Mouse (Mus musculus) thymus, adult 18-20 months (tissue): Measurements from ENCODE around the gene Pik3c2g.
"Not testable (repeated sequence)": the region's sequence is repeated elsewhere in the genome, so short reads cannot be mapped to it uniquely, and the experiment has no call there.

ENCODE experiments used
- DNase-seq, 2 experiments: peaks; one replicate each; pipeline ENCODE4 v3.0.0; 2022; ENCODE audit warnings: mixed read lengths in 2 of 2

Gene Pik3c2g

DNA sequence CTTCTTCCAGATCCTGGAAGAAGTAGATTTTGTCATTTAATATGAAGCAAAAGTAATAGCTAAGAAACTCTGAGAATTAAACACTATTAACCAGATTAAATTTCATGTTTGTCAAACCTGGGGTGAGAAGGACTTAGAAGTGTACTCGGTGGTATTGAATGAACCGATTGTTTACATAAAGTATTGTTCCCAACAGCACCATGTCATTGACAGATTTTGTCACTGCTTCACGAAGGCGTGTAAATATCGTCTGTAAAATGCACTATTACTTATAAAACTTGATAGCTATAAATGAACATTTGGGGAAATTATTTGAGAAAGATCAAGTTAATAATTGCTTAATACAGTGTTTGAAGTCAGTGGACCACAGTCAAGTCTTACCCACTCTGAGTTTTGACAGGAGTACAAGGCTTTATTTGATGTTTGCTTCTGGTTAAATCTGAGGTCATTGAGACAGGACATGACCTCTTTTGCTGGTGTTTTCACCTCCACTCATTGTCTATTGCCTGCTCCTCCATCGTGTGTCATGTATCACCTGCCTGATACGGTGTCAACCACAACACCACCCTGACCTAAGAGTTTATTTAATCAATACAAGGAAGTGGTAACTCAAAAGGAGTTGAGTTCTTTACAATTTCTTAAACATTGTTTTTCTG is 260.0 kb downstream of the Pik3c2g start:
- no peak for DNase-seq

DNA sequence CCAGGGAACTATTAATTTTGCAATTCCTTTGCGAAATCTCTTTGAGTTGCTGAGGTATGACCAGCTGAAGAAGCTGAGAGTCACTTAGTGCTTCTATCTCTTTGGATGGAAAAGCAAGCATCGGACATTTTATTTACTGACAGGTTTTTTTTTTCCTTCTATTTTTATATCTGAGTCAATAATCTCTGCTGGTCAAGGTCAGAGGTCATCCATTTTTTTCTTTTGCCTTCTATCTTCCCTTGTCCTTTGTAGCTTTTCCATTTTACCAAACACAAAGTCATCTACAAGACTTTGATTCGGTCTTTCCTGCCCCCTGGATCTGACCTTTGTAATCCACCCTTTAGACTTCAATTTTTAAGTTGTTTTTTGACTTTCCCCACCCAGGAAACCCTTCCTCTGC is 262.9 kb downstream of the Pik3c2g start:
- DNase-seq: no peak

DNA sequence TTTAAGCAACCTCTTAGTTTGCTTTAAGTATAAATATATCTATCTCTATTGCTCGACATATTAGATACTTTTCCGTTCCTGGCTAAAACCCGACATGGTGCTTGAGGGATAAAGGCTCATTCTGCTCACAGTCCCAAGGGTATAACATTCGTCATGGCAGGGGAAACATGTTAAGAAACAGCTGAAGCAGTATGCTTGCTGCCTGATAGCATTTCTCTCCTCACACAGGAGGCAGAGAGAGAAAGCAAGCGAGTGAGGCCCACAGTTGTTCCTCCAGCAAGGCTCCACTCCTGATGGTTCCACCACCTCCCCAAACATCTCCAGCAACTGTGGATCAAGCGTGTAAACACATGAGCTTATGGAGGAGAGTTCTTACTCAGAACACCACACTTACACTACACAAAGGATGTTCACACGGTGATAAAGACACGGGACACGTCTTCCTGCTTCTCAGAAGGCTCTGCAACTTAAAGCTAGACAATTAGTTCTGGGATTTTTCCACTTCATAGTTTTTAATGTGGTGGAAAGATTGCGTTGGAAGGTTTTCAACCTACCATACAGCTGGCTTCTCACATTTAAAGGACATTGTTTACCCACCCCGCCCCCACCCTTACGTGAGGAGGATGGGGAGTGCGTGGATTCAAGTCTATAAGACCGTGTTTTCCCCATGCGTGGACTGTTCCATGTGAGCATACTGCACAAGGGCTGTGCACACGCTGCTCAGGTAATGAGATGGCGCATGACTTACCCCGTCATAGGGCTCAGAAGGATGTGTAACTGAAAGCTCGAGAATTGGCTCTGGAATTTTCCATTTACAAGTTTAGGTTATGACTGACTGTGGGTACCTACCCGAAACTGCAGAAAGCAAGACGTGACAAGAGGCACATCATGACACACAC is 264.9 kb downstream of the Pik3c2g start:
- no peak for DNase-seq

GRCm38 (mm10) chr6:139852836-139853235 is 265.8 kb downstream of the Pik3c2g start:
- DNase-seq: no peak

DNA sequence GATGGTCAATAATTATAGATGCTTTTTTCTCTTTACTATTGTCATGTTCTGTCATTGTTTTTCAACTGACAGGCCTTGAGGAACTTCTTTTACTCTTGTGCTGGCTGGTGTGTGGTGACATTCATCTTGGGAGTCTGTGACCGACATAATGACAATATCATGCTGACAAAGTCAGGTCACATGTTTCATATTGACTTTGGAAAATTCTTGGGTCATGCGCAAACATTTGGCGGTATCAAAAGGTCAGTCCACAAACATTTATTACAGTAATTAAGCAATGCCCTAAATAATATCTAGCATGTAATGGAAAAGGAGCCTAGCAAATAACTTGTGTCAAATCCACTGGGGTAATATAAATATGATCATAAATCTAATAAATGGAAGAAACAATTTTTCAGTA is 273.1 kb downstream of the Pik3c2g start:
- no peak for DNase-seq

DNA sequence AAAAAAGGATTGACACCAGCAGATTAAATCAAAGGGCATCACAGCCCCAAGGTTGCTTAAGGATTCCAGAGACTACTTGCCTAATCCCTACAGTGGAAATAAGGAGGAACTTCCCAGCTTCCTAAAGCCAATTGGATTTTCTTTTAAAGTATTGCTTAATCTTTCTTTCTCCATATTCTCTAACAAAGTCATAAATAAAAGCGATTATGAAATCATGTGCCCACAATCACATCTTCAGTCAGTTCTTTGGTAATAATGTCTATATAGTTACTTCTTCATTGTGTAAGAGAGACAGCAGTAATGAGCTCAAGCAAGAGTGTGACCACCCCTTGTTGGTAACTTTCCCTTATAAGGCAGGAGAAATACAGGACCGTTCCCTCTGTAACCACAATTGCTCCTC is 274.5 kb downstream of the Pik3c2g start:
- no peak for DNase-seq

DNA sequence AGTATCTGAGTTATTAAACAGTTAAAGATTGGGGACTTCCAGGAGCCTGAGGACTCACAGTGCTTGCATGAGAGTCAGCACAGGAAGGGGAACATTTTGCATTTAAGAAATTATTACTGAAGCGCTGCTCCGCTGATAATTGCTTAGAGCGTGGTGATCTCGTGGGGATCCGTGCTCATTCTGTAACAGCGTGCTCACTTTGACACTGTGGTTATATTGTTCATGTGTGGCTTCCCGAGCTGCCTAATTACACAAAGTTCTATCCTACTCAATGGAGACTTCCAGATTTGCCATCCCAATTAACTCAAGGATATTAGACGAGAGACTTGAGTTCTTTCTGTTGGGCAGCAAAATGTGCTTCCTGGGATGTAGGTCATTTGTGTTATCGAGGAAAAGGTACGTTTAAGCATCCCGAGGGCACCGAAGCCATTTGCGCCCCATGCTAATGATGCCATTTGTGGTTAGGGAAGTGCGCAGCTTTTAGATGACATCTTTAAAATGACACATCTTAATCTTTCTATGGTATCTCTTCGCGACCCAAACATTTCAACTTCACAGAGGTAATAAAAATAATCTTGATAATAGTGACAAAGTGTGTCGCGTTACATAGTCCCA is 278.1 kb downstream of the Pik3c2g start:
- no peak for DNase-seq

- no peak for DNase-seq
Observed at GRCm38 (mm10) chr6:139874418-139875176, 287.6 kb downstream of the Pik3c2g start.

GRCm38 (mm10) chr6:139876691-139877090 is 289.7 kb downstream of the Pik3c2g start:
- DNase-seq: no peak

- no peak for DNase-seq
Observed at GRCm38 (mm10) chr6:139877476-139878361, 290.7 kb downstream of the Pik3c2g start.

GRCm38 (mm10) chr6:139878362-139878696 is 291.3 kb downstream of the Pik3c2g start:
- DNase-seq: no peak

GRCm38 (mm10) chr6:139882076-139882475 is 295.1 kb downstream of the Pik3c2g start:
- no peak for DNase-seq

- no peak for DNase-seq
Observed at GRCm38 (mm10) chr6:139887175-139887574, 300.2 kb downstream of the Pik3c2g start.

GRCm38 (mm10) chr6:139895637-139896036 is 308.6 kb downstream of the Pik3c2g start:
- no peak for DNase-seq

DNA sequence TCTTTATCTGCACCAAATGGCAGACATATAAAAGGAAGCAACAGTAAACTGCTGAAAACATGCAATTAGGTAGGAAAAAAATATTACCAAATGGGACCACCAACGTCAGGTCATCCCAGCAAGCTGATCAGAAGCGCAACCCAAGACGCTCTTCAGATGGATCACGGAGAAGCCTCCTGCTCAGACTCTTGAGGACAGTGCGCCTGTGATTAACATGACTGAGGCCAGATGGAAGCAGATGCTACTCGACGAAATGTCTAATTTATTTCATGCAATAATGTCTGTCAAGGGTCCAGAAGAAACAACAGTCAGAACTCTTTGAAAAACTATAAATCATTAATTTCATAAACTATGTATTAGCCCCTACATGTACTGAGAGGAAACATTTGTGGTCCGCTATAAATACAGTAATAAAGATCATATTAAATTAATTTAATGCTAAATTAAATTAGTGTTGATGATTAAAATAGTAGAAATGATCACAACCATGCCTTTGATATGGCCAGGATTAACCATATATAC is 312.7 kb downstream of the Pik3c2g start:
- DNase-seq: no peak

DNA sequence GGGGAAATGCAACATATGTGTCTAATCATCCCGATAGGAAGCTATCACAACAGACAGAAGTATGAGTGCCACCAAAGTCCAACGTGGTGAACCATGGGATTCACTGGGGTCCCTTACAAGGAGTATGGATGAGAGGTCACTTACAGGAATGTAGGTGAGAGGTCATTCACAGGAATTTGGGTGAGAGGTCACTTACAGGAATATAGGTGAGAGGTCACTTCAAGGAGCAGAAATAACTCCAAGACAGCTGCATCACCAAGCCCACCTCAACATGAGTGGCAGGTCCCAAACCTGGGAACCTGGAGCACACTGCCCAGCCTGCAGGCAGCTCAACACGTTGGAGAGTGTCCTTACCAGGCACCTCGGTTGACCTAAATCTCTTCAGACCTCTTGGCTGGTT is 314.8 kb downstream of the Pik3c2g start:
- no peak for DNase-seq

GRCm38 (mm10) chr6:139907138-139907537 is 320.1 kb downstream of the Pik3c2g start:
- no peak for DNase-seq

DNA sequence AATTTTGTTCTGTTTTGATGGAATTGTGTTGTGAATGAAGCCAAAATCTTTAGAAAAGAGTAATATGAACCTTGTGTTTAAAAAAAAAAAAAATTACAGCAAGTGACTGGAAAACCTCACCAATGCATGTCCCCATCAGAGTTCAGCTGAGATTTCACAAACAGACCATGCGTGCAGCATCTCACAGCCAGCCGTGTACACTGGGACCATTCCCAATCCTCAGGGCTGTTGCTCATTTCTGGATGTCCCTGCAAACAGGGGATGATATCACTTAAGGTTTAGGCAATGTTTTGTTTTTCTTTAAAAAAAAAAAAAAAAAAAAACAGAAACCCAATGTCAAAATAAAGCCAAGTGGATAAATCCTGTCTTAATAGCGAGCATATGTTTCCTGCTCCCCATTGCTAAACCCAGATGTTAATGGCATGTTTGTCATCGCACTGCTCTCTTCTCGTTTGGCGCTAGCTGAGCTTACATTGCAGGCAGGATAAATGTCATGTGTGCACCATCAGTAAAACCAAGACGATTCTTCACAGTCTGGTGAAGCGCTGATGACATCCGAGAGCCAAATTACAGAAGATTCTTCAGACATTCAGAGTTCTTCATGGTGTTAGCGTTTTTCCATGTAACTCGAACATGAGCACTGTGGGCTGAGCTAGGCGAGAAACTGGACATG is 322.1 kb downstream of the Pik3c2g start:
- DNase-seq: no peak

DNA sequence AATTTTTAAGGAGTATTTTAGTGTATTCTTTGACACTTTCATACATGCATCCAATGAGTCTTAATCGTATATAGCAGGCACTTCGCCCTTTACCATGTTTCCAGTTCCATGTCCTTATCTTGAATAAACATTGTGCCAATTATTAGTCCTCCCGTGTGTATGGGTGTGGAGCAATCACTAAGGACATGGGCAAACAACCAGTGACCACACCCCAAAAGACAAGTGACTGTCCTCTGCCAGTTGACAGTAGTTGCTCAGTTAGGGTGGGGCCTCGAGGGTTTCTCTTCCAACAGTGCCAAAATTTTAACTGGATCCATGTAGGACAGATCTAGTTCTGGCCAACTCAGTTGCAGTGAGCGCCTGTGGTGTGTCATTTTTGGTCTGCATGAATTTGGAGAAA is 341.7 kb downstream of the Pik3c2g start:
- no peak for DNase-seq

DNA sequence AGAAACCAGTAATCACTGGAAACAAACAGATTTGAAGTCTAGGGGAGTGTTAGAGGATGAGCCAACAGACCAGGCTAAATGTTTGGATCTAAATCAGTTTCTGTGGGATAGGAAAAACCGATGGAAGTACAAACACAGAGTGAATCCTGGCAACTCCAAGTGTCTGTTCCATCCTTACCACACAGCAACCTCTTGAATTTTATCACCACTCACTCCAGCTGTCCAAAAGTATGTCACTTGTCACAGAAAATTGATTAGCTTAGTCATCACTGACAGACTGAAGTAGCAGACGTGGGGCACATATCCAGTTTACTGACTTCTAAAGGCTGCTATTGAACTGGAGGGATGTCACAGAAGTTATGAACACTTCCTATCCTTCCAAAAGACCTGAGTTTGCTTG is 347.8 kb downstream of the Pik3c2g start:
- no peak for DNase-seq

DNA sequence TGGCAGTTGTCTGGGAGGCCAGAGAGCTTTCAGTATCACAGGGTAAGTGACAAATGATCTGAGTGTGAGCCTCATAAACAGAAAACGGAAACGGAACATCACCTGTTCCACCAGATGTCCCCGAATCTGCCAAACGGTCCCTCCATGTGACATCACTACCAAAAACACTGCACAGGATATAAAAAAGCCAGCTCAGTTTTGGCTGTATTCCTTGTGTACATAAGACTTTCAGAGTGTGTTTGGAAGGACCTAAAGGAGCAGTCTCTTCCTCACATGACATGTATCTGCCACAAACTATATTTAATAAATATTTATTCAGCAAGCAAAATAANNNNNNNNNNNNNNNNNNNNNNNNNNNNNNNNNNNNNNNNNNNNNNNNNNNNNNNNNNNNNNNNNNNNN is 350.6 kb downstream of the Pik3c2g start:
- DNase-seq: not testable (repeated sequence)
